Comparison of ENCODE assay signal across 8 mouse cellular contexts in the genomic region with DNA sequence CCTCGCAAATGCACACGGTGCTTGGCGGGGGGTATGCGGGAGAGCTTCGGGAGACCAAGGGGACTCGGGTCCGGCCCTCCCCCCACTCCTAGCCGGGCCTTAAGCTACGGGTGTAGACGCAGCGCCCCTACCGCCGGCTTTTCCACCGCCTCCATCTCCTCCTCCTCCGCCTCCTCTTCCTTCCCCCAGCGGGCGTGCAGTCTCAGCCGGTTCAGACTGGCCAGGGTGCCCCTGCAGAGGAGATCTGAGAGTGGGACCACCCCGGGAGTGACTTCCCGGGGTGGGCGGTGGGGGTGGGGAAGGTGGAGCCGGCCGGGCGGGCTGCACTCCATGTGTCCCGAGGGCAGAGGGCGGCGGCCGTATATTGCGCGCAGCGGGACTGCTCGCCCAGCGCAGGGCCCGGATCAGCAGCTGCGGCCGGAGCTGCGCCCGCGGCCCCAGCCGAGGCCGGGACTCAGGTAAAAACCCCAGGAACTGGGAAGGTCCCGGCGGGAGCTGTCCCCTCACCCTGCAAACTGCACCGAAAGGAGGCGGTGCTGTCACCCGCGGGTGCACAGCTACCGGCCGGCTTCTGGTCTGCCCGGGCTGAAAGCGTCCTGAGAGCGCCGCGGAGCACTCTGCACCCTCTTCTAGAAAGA. TPM values are rescaled to one million over a fixed set of nuclear protein-coding genes. Genes with fewer than 3 reads are reported as not detected.
DNase-seq lines count a peak whose midpoint lies in the region; ATAC-seq lines count a peak whose summit lies in the region.

A gene (plus strand): TSS at position 180 of the 638 bp plus-strand sequence.

- H3K36me3 ChIP-seq in intestine, embryonic 14.5 days (ENCODE audit: control insufficient read depth, insufficient read depth, low read length), result no peaks in the 10 kb centered on the region
- no peaks in the 10 kb centered on the region for H3K36me3 ChIP-seq in limb, embryonic 12.5 days
- no peaks in the 10 kb centered on the region for H3K36me3 ChIP-seq in midbrain, embryonic 10.5 days
- H3K36me3 ChIP-seq in stomach, embryonic 14.5 days (ENCODE audit: control insufficient read depth, insufficient read depth, low read length), result no peaks in the 10 kb centered on the region

- H3K4me1 ChIP-seq in intestine, embryonic 14.5 days (replicated peaks; ENCODE audit: control insufficient read depth, insufficient read depth, low read length), result 0 out of 2 replicates have a peak, but pooled peaks cover 10% of the 10 kb centered on the region
- H3K4me1 ChIP-seq in limb, embryonic 12.5 days (replicated peaks), result peaks cover 15% of the 10 kb centered on the region
- peaks cover 20% of the 10 kb centered on the region for H3K4me1 ChIP-seq in midbrain, embryonic 10.5 days
- H3K4me1 ChIP-seq in stomach, embryonic 14.5 days (ENCODE audit: control insufficient read depth, insufficient read depth, low read length), result peaks cover 3% of the 10 kb centered on the region; the same call in 1 of the 2 replicates

- under 1% methylated on average over 54 of the region's 54 CpGs for WGBS in intestine, embryonic 14.5 days
- under 1% methylated on average over 54 of the region's 54 CpGs for WGBS in limb, embryonic 12.5 days
- WGBS in midbrain, embryonic 10.5 days, result under 1% methylated on average over 54 of the region's 54 CpGs
- WGBS in stomach, embryonic 14.5 days, result under 1% methylated on average over 49 of the region's 54 CpGs

- intact Hi-C loops in gastrocnemius, postnatal 36 days (cut with DNase I), result loop anchor here (2.0 kb wide), 1 partner anchor 38 kb away; no protein-coding TSS in a partner anchor

- no peaks in the 10 kb centered on the region for H3K9me3 ChIP-seq in intestine, embryonic 14.5 days (ENCODE audit: control insufficient read depth, low read length)
- no peaks in the 10 kb centered on the region for H3K9me3 ChIP-seq in limb, embryonic 12.5 days
- no peaks in the 10 kb centered on the region for H3K9me3 ChIP-seq in midbrain, embryonic 10.5 days (replicated peaks)
- H3K9me3 ChIP-seq in stomach, embryonic 14.5 days (ENCODE audit: control insufficient read depth, low read depth, low read length), result no peaks in the 10 kb centered on the region

- no peak for DNase-seq in frontal cortex, postnatal 36 days (ENCODE audit: low spot score in 2 of 2)
- peak; percentile 63 to 69 for DNase-seq in gastrocnemius, postnatal 36 days
- DNase-seq in intestine, embryonic 14.5 days (ENCODE audit: low spot score), result peak; percentile 90
- DNase-seq in midbrain, embryonic 10.5 days (ENCODE audit: low spot score), result peak; percentile 79

- H3K4me3 ChIP-seq in intestine, embryonic 14.5 days (ENCODE audit: low read depth, low read length), result peak within 1 kb of the TSS; percentile 63
- H3K4me3 ChIP-seq in limb, embryonic 12.5 days (replicated peaks), result peak within 1 kb of the TSS; percentile 66
- peak within 1 kb of the TSS; percentile 74 for H3K4me3 ChIP-seq in midbrain, embryonic 10.5 days
- H3K4me3 ChIP-seq in stomach, embryonic 14.5 days (ENCODE audit: low read depth, low read length), result peak within 1 kb of the TSS; percentile 63

- H3K27ac ChIP-seq in intestine, embryonic 14.5 days (ENCODE audit: low read depth), result no peak within 1 kb of the TSS
- no peak within 1 kb of the TSS for H3K27ac ChIP-seq in limb, embryonic 12.5 days
- H3K27ac ChIP-seq in midbrain, embryonic 10.5 days (replicated peaks), result peak within 1 kb of the TSS; percentile 81
- H3K27ac ChIP-seq in stomach, embryonic 14.5 days (ENCODE audit: low read length), result peak within 1 kb of the TSS; percentile 27; the same call in 1 of the 2 replicates

- H3K4me2 ChIP-seq in intestine, embryonic 14.5 days (ENCODE audit: low read length), result peak within 1 kb of the TSS; percentile 80
- H3K4me2 ChIP-seq in limb, embryonic 12.5 days, result peak within 1 kb of the TSS; percentile 93
- peak within 1 kb of the TSS; percentile 92 for H3K4me2 ChIP-seq in stomach, embryonic 14.5 days (replicated peaks; ENCODE audit: low read depth, low read length)

- H3K9ac ChIP-seq in intestine, embryonic 14.5 days (ENCODE audit: low read length), result peak within 1 kb of the TSS; percentile 63
- peak within 1 kb of the TSS; percentile 79 for H3K9ac ChIP-seq in limb, embryonic 12.5 days (replicated peaks)
- H3K9ac ChIP-seq in stomach, embryonic 14.5 days (replicated peaks; ENCODE audit: low read depth, low read length), result peak within 1 kb of the TSS; percentile 42; the same call in 1 of the 2 replicates

- ATAC-seq in frontal cortex, adult (ENCODE audit: low TSS enrichment), result peak; percentile 70
- ATAC-seq in common myeloid progenitor, adult 5-6 weeks (replicated peaks; ENCODE audit: low read depth, poor library complexity, severe bottlenecking), result peak; percentile 71
- peak; percentile 91 for ATAC-seq in intestine, embryonic 14.5 days (replicated peaks; ENCODE audit: low FRiP score, low TSS enrichment, low read depth)
- ATAC-seq in limb, embryonic 12.5 days (ENCODE audit: insufficient number of reproducible peaks, insufficient read depth, low FRiP score, low TSS enrichment, low read depth), result peak; percentile 83
- ATAC-seq in stomach, embryonic 14.5 days (ENCODE audit: insufficient number of reproducible peaks, insufficient read depth, low FRiP score, low read depth), result peak; percentile 83

- peaks cover 22% of the 10 kb centered on the region for H3K27me3 ChIP-seq in intestine, embryonic 14.5 days (replicated peaks; ENCODE audit: control insufficient read depth, insufficient read depth, low read length)
- peaks cover 59% of the 10 kb centered on the region for H3K27me3 ChIP-seq in limb, embryonic 12.5 days
- H3K27me3 ChIP-seq in midbrain, embryonic 10.5 days (ENCODE audit: low read depth, poor library complexity, severe bottlenecking), result peaks cover 58% of the 10 kb centered on the region
- 0 out of 2 replicates have a peak, but pooled peaks cover 3% of the 10 kb centered on the region for H3K27me3 ChIP-seq in stomach, embryonic 14.5 days (ENCODE audit: control insufficient read depth, insufficient read depth, low read length)

RNA-seq across cellular contexts. Expression of the gene that starts here (rescaled TPM):
- total RNA-seq in common myeloid progenitor, adult 5-6 weeks (2017), result 0.91 and 3.1 TPM in 2 replicates
- 1 to 10 TPM; 3.7 to 5.6 TPM for total RNA-seq in gastrocnemius, postnatal 36 days (2021)
- polyA plus RNA-seq in intestine, embryonic 14.5 days (2014; fragmentation: Nextera tagmentation; extraction: Ambion mirVana), result 1.6 and 1.7 TPM in 2 replicates
- polyA plus RNA-seq in limb, embryonic 12.5 days (2016; fragmentation: Nextera tagmentation; extraction: Ambion mirVana), result 0.75 and 1.3 TPM in 2 replicates
- polyA plus RNA-seq in midbrain, embryonic 10.5 days (2016; fragmentation: Nextera tagmentation; extraction: Ambion mirVana), result 0.25 and 0.36 TPM in 2 replicates
- polyA plus RNA-seq in stomach, embryonic 14.5 days (2014; fragmentation: Nextera tagmentation; extraction: Ambion mirVana), result 1.5 and 1.9 TPM in 2 replicates

Comparison
In these comparisons a context has a peak if more than half of its experiments do, and no peak if none do; other contexts are left out.
1. Peak in DNase-seq, H3K4me3 ChIP-seq and H3K27ac ChIP-seq in midbrain, embryonic 10.5 days; RNA of the gene not detected or under 1 TPM.
2. DNase-seq: peak in gastrocnemius, postnatal 36 days (2 of 2) and intestine, embryonic 14.5 days (single experiment); none in frontal cortex, postnatal 36 days (0 of 2).
3. Peak in every context shown above with its lines, with median percentiles within 50 percentile points of each other: ATAC-seq, H3K4me2 ChIP-seq, H3K4me3 ChIP-seq and H3K9ac ChIP-seq.